Mouse (Mus musculus) MEL (cell line): ENCODE measurements around the gene Arhgdia.

Experiments used
- BHLHE40 ChIP-seq: IDR thresholded peaks from 2 replicates; pipeline ENCODE4 v1.6.1; 2012; ENCODE audit warnings: low read depth, mild to moderate bottlenecking, inconsistent platforms, low read length, improper control_type of control experiment, borderline replicate concordance
- CHD1 ChIP-seq: IDR thresholded peaks from 2 replicates; pipeline ENCODE4 v1.6.1; 2012; ENCODE audit warnings: low read depth, mild to moderate bottlenecking, inconsistent platforms, low read length, improper control_type of control experiment
- CTCF ChIP-seq, 3 experiments: IDR thresholded peaks in 2 of 3; conservative IDR thresholded peaks in 1 of 3; 2 replicates each; pipeline ENCODE4 v1.5.1; 2011 to 2012; ENCODE audit warnings: low read length in 3 of 3, low read depth in 2 of 3, mild to moderate bottlenecking in 2 of 3, improper control_type of control experiment in 1 of 3, inconsistent platforms in 1 of 3, mixed read lengths in 1 of 3, moderate library complexity in 1 of 3; ENCODE audit not compliant: control insufficient read depth in 1 of 3, insufficient read depth in 1 of 3, poor library complexity in 1 of 3, severe bottlenecking in 1 of 3
- EP300 ChIP-seq, 2 experiments: IDR thresholded peaks; 2 replicates each; pipeline ENCODE4 v1.6.1; 2011; ENCODE audit warnings: improper control_type of control experiment in 2 of 2, low read length in 2 of 2, low read depth in 1 of 2, mild to moderate bottlenecking in 1 of 2
- MAFK ChIP-seq: IDR thresholded peaks from 2 replicates; pipeline ENCODE4 v1.6.1; 2011; ENCODE audit warnings: low read depth, mild to moderate bottlenecking, low read length, improper control_type of control experiment, borderline replicate concordance
- MAX ChIP-seq: IDR thresholded peaks from 2 replicates; pipeline ENCODE4 v1.6.1; 2011; ENCODE audit warnings: low read length, improper control_type of control experiment
- POLR2A ChIP-seq, 2 experiments: IDR thresholded peaks; 2 replicates each; pipeline ENCODE4 v1.6.1; 2011 to 2012; ENCODE audit warnings: low read length in 2 of 2, mild to moderate bottlenecking in 2 of 2, control low read depth in 1 of 2, improper control_type of control experiment in 1 of 2, low read depth in 1 of 2, moderate library complexity in 1 of 2; ENCODE audit not compliant: control insufficient read depth in 1 of 2, insufficient read depth in 1 of 2, poor library complexity in 1 of 2
- POLR2AphosphoS5 ChIP-seq: IDR thresholded peaks from 2 replicates; pipeline ENCODE4 v1.6.1; 2012; ENCODE audit warnings: low read depth, borderline replicate concordance, mild to moderate bottlenecking, inconsistent platforms, low read length, moderate library complexity, mixed read lengths
- SMC3 ChIP-seq: IDR thresholded peaks from 2 replicates; pipeline ENCODE4 v1.6.1; 2011; ENCODE audit warnings: low read depth, low read length, improper control_type of control experiment

- no peak for TF ChIP-seq SMC3
- TF ChIP-seq BHLHE40 = no peak
- TF ChIP-seq EP300 (IDR thresholded peaks at IDR 0.05; ENCODE audit: low read depth in 1 of 2, low read length in 2 of 2) = no peak
- TF ChIP-seq CHD1 = no peak; the same call in 1 of the 2 replicates
- no peak for TF ChIP-seq CTCF (IDR thresholded peaks at IDR 0.05 in 2 of 3, conservative IDR thresholded peaks at IDR 0.05 in 1 of 3; ENCODE audit: control insufficient read depth in 1 of 3, insufficient read depth in 1 of 3, low read depth in 2 of 3, low read length in 3 of 3, poor library complexity in 1 of 3, severe bottlenecking in 1 of 3)
- no peak for TF ChIP-seq MAFK
- TF ChIP-seq POLR2AphosphoS5 = no peak
- TF ChIP-seq POLR2A (IDR thresholded peaks at IDR 0.05; ENCODE audit: control insufficient read depth in 1 of 2, insufficient read depth in 1 of 2, low read depth in 1 of 2, low read length in 2 of 2, poor library complexity in 1 of 2) = no peak
- TF ChIP-seq MAX = no peak
Observed at GRCm38 (mm10) chr11:120572417-120572751, 9.0 kb downstream of the Arhgdia start.
